Mouse (Mus musculus) heart, adult 18-20 months (tissue): ENCODE results near the gene Rbfox2. TPM values are rescaled to one million over a fixed set of nuclear protein-coding genes. Genes with fewer than 3 reads are reported as not detected.

Source experiments
- DNase-seq, 2 experiments: peaks; one replicate each; pipeline ENCODE4 v3.0.0; 2021 to 2022; ENCODE audit warnings: mixed read lengths in 1 of 2
- total RNA-seq, 2 experiments: library from RNA; stranded (reverse); gene quantifications; 2 replicates each; pipeline ENCODE4 v1.2.3; 2021

Gene Rbfox2
- total RNA-seq, 2 experiments from 2014 or later = 86.5 to 90.5 TPM

DNA sequence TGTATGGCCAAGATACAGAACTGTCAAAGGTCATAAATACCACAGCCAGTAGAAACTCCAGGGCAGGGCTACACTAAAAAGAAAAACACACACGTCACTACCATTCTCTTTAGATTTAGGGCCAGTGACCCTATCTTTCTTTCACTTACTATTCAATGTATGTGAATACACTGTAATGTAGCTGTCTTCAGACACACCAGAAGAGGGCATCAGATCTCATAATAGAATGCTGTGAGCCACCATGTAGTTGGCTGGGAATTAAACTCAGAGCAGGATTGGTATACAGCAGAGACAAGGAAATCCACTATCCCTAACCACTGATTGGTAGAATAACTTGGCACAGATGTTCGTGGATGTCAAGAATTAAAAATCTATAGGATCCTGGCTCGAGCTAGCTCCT lies 76.7 kb downstream of the Rbfox2 start:
- DNase-seq = no peak

DNA sequence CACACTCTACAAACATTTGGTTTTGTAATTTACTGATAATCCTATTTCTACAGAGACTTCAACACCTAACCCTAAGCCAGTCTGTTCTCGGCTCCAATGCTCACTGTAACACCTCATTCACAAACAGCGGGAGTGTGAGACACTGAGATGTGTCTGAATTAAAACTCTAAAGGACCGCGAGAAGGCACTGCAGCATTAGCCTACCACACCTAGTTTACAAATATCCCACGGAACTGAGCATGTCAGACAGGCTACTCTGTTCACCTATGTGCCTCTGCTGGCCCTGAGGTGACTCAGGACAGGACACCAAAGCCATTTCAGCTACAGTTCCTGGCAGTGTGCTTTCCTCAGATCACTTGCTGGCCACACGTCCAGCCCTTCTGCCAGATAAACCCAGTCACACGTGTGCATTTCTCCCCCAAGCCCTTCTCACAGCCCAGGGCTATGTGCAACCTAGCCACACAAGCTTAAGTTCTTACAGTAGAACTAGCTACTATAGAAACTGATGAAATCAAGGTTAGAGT lies 79.9 kb downstream of the Rbfox2 start:
- DNase-seq = peak in 1 of 2 experiments; percentile 43

DNA sequence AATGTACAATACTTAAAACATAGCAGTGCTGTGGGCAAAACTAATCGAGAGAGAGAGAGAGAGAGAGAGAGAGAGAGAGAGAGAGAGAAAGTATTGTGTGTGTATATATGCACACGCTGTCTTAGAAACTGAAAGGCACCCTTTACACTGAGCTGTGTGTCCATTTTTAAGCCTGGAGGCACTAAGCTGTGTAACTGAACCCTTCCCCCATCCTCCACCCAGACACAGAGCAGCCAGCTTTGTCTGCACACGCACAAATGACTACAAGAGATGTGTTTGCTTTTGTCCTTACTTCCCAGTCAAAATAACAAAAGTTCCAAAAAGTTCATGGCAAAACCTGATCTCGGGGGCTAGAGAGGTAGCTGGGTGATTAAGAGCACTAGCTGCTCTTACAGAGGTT lies 80.9 kb downstream of the Rbfox2 start:
- no peak for DNase-seq

- DNase-seq = peak; percentile 41 to 63
Observed at GRCm38 (mm10) chr15:77225274-77225673, 81.5 kb downstream of the Rbfox2 start.

GRCm38 (mm10) chr15:77220833-77221232 lies 86.0 kb downstream of the Rbfox2 start:
- no peak for DNase-seq

DNA sequence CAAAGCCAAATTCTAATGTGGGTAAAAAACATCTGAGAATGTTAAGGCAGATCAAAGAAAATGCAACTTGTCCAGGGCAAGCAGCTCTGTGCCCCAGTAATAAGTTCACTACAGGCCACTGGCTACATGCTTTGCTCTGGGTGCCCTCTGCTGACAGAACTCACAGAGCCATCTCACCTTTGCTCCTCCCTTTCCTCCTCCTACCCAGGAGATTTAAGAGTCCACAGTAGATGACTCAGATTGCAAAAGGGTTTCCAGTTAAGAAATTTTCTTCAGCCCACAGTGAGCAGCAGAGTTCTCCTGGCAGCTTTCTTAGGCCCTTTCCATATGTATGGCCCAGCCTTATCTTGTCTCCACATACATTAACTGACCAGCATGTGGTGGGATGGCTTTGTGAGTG lies 86.7 kb downstream of the Rbfox2 start:
- peak; percentile 67 to 72 for DNase-seq

DNA sequence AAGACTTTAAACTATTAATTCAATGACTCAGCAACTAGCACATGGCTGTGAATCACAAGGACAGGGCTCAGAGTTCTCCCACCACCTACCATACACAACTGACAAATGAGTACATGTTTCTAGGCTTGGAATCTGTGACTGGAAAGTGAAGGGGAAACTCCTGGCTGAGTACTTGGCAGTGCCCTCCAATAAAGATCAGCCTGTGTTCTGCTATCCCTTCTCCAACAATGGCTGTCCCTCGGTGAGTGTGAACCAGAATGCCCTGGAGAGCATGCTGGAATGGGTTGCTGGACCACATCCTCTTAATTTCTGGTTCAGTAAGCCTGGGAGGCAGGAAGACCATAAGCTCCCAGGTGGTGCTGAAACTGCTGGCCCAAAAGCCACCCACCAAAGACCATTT lies 87.2 kb downstream of the Rbfox2 start:
- DNase-seq = no peak

- no peak for DNase-seq
Observed at GRCm38 (mm10) chr15:77218007-77218406, 88.8 kb downstream of the Rbfox2 start.

DNA sequence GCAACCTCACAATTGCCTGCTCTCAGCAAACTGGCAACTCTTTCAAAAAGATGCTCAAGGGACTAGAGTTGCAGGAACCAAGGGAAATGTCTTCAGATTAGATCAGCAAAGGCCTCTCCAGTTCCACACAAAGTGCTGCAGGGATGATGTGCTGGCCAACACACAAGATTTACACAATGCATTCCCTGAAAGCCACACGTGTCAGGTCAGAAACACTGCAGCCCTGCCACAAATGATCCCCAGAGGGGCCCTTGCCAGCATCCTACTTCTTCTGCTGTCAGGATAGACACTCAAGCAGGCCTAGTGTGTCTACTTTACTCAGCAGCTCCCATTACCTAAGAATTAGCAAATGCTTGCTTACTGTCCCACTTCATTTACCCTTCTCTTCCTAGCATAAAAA lies 89.3 kb downstream of the Rbfox2 start:
- no peak for DNase-seq

GRCm38 (mm10) chr15:77216704-77217103 lies 90.1 kb downstream of the Rbfox2 start:
- DNase-seq = no peak

DNA sequence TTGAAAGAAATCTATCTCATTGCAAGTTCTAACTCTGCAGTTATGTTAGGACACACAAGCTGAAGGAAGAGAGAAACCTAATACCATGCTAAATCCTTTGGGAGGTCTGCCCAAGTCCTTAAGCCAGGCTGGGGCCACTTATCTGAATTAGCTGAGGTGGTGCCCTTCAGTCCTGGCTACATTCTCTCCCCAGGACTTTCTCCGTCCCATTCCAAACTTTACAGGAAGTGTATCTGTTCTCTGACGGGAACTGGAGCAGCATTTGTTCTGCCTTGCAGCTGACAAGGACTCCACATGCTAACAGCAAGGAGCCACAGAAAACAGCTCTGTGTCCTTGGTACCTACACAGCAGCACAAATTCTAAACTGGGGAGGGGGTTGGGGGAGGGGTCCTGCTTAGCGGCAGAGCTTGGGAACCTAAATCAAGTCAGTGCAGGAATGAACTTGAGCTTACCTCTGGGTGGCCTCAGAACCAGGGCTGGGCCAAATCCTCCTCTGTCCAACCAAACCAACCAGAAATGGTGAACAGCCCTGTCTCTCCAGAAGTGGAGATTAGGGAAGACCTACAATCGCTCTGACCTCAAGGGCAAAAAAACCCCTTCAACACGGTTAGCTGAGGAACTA lies 91.5 kb downstream of the Rbfox2 start:
- peak; percentile 55 for DNase-seq

GRCm38 (mm10) chr15:77214410-77215107 lies 92.2 kb downstream of the Rbfox2 start:
- DNase-seq = no peak

- DNase-seq = no peak
Observed at GRCm38 (mm10) chr15:77213829-77214228, 93.0 kb downstream of the Rbfox2 start.

GRCm38 (mm10) chr15:77212818-77213217 lies 94.0 kb downstream of the Rbfox2 start:
- DNase-seq = peak; percentile 65 to 68

GRCm38 (mm10) chr15:77212217-77212757 lies 94.5 kb downstream of the Rbfox2 start:
- DNase-seq = no peak

DNA sequence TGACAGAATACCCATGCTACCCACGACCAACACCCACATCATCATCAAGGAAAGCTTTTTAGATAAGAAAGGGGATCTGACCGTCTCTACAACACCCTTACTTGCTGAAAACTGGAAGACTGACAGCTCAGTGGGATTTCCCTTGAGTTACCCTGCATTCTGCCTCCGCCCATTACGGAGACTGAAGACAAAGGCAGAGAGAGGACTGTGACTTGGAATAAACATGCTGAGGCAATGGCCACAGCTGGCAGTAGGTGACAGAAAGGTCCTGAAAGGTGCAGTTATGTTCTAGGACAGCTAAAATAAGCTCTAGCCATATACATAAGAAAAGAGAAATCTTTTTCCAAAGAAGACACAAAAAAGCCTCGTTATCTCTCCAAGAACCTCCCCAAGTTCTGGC lies 99.8 kb downstream of the Rbfox2 start:
- no peak for DNase-seq

DNA sequence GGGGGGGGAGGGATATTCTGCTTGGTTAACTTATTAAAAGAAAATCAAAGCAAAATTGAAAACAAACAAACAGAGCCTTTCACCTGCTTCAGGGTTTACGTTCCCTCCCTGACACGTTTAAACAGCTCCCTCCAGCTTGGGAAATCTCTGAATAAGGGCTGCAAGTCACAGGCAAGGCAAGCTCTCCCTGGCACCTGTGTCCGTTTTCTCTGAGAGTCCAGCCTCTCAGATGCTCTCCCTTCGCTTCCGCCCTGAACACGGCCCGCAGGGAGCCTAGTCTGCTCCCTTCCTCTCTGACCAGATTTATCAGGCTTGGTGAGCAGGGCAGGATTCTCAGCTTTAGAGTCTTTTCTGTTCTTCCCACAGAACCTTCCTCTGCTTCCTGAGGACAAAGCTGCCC lies 101.9 kb downstream of the Rbfox2 start:
- no peak for DNase-seq

DNA sequence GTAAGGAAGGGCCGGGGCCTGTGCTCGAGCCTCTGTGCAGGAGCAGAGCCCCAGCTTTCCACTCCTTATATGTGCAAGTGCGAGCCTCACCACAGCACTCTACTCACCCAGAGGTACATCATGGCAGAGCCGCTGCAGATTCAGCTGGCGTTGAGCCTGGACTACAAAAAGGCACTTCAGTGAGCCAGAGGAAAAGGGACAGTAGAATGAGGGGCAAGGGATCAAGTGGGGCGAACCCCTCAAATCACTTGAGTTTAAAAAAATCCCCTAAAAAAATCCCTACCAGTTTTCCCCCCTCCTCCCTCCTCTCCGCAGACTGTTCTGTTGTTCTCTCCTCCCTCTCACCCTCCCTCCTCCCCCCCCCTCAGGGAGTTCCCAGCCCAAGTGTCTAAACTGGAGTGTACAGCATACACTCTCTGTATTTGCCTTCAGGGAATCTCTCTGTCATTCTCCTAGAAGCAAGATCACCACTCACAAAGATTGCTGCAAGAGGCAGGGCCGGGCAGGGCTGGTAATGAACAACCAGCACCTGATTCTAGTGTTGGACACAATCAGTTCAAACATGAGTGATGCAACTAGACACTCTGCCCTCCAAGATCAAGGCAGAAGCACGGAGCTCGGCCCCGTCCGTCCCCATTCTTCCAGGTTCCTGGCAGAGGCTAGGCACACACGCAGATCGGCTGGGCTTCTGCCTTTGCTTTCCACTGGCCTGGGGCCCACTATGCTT lies 103.4 kb downstream of the Rbfox2 start:
- peak; percentile 43 to 70 for DNase-seq

DNA sequence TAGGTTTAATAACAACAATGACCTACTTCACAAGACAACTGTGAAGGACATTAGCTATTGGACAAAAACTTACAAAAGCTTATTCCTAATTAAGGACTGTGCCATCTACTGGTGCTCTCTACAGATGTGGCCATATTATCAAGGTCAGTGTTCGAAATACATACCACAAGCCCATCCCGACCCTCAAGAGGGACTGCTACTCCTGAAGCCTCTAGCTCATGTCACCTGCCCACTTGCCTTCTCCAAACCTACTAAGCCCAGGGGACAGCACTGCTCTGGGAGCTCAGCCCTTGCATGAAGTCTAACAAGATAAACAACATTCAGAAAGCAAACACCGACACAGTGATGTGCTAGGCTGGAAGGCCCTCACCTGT lies 103.9 kb downstream of the Rbfox2 start:
- no peak for DNase-seq

- DNase-seq = peak; percentile 84 to 87
Observed at GRCm38 (mm10) chr15:77202223-77202622, 104.6 kb downstream of the Rbfox2 start.

- DNase-seq = peak; percentile 86 to 88
Observed at GRCm38 (mm10) chr15:77196827-77197226, 110.0 kb downstream of the Rbfox2 start.

DNA sequence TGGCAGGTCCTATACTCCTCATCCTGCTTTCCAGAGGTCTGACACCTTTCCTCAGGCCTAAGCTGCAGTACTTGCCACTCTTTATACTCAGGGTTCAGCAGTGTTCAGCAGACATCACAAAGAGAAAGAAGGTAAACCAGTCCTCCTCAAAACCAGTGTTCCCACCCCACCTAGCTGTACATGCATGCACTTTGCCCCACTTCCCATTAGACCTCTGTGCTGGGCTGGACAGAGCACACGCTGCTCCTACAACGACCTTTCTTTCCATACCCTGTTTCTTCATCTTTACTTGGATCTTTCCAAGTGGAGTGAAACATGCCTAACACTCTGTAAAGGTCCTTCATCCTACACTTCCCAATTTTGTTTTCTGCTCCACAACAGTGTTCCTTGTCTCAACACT lies 110.8 kb downstream of the Rbfox2 start:
- no peak for DNase-seq
